ENCODE assay signal across 16 mouse cellular contexts in genomic region chr7:19429726-19430125, GRCm38 (mm10). TPM values are rescaled to one million over a fixed set of nuclear protein-coding genes. Genes with fewer than 3 reads are reported as not detected.
DNase-seq lines count a peak whose midpoint lies in the region; ATAC-seq lines count a peak whose summit lies in the region.
"Had no signal": no experiment of that assay in that cellular context is flagged by ENCODE, and none has a peak within 500 bp of the region (broad histone marks: within the 10 kb centered on the region; RNA-seq: fewer than 3 reads in every experiment).

No protein-coding gene starts in this region.

- ATAC-seq in embryonic facial prominence, embryonic 11.5 days (replicated peaks; ENCODE audit: insufficient number of reproducible peaks, low FRiP score, low TSS enrichment, low read depth), result no peak
- no peak for ATAC-seq in heart, embryonic 11.5 days (replicated peaks; ENCODE audit: insufficient number of reproducible peaks, low FRiP score, low TSS enrichment)

- 71% methylated on average over 8 of the region's 8 CpGs for WGBS in embryonic facial prominence, embryonic 11.5 days
- WGBS in embryonic facial prominence, embryonic 10.5 days, result 76% methylated on average over 8 of the region's 8 CpGs
- WGBS in heart, embryonic 11.5 days (ENCODE audit: insufficient replicate concordance), result 71% methylated on average over 8 of the region's 8 CpGs

- no peaks in the 10 kb centered on the region for H3K9me3 ChIP-seq in embryonic facial prominence, embryonic 11.5 days (replicated peaks; ENCODE audit: control insufficient read depth, low read length)
- peaks cover 13% of the 10 kb centered on the region for H3K9me3 ChIP-seq in embryonic facial prominence, embryonic 10.5 days
- no peaks in the 10 kb centered on the region for H3K9me3 ChIP-seq in heart, embryonic 11.5 days (replicated peaks; ENCODE audit: control insufficient read depth, low read length)
- H3K9me3 ChIP-seq: midbrain, embryonic 12.5 days had no signal

- peak; percentile 20 for DNase-seq in embryonic facial prominence, embryonic 11.5 days (ENCODE audit: low spot score)
- no peak for DNase-seq in embryonic facial prominence, embryonic 10.5 days (ENCODE audit: low spot score)
- DNase-seq in A20 (ENCODE audit: low read depth, low spot score) (peak; percentile 24), ZHBTc4 (ENCODE audit: low read depth, low spot score) (peak; percentile 56)
- peak; percentile 81 for DNase-seq in cerebellum, postnatal 14 days
- DNase-seq in Muller cell, postnatal 12 days (ENCODE audit: inconsistent ontology term), result no peak
- no peak for DNase-seq in lung, adult 18-20 months
- DNase-seq: kidney, adult 11 months; liver; right cerebral cortex, adult 18-20 months; thymus, adult 18-20 months had no signal

- no peak overlapping the region for H3K4me2 ChIP-seq in embryonic facial prominence, embryonic 11.5 days (ENCODE audit: low read depth, low read length)
- no peak overlapping the region for H3K4me2 ChIP-seq in heart, embryonic 11.5 days
- H3K4me2 ChIP-seq: midbrain, embryonic 12.5 days; neural tube, embryonic 12.5 days had no signal

- H3K4me3 ChIP-seq in embryonic facial prominence, embryonic 11.5 days (ENCODE audit: low read depth, low read length), result no peak overlapping the region
- H3K4me3 ChIP-seq in embryonic facial prominence, embryonic 10.5 days, result no peak overlapping the region
- H3K4me3 ChIP-seq in heart, embryonic 11.5 days (ENCODE audit: low read depth, low read length), result no peak overlapping the region
- H3K4me3 ChIP-seq: midbrain, embryonic 12.5 days; neural tube, embryonic 12.5 days had no signal

- H3K4me1 ChIP-seq in embryonic facial prominence, embryonic 11.5 days (ENCODE audit: control insufficient read depth, insufficient read depth, low read length), result no peaks in the 10 kb centered on the region
- no peaks in the 10 kb centered on the region for H3K4me1 ChIP-seq in embryonic facial prominence, embryonic 10.5 days
- H3K4me1 ChIP-seq in heart, embryonic 11.5 days (ENCODE audit: control insufficient read depth, insufficient read depth, low read length), result no peaks in the 10 kb centered on the region
- H3K4me1 ChIP-seq: midbrain, embryonic 12.5 days; neural tube, embryonic 12.5 days had no signal

- peaks cover 48% of the 10 kb centered on the region for H3K36me3 ChIP-seq in embryonic facial prominence, embryonic 11.5 days (replicated peaks; ENCODE audit: control insufficient read depth, insufficient read depth, low read depth, low read length)
- H3K36me3 ChIP-seq in embryonic facial prominence, embryonic 10.5 days (replicated peaks), result peaks cover 100% of the 10 kb centered on the region
- H3K36me3 ChIP-seq in heart, embryonic 11.5 days (ENCODE audit: control insufficient read depth, insufficient read depth, low read length), result peaks cover 65% of the 10 kb centered on the region

- no peak overlapping the region for H3K9ac ChIP-seq in embryonic facial prominence, embryonic 11.5 days (replicated peaks; ENCODE audit: low read length)
- H3K9ac ChIP-seq in heart, embryonic 11.5 days (ENCODE audit: low read depth, low read length), result no peak overlapping the region
- H3K9ac ChIP-seq: midbrain, embryonic 12.5 days; neural tube, embryonic 12.5 days had no signal

- H3K27ac ChIP-seq in embryonic facial prominence, embryonic 11.5 days (replicated peaks; ENCODE audit: low read depth, low read length), result no peak overlapping the region
- H3K27ac ChIP-seq in embryonic facial prominence, embryonic 10.5 days (replicated peaks), result no peak overlapping the region
- H3K27ac ChIP-seq in heart, embryonic 11.5 days (ENCODE audit: low read depth, low read length), result no peak overlapping the region
- H3K27ac ChIP-seq: midbrain, embryonic 12.5 days; neural tube, embryonic 12.5 days had no signal

- no peaks in the 10 kb centered on the region for H3K27me3 ChIP-seq in embryonic facial prominence, embryonic 11.5 days (ENCODE audit: control insufficient read depth, insufficient read depth, low read length)
- no peaks in the 10 kb centered on the region for H3K27me3 ChIP-seq in embryonic facial prominence, embryonic 10.5 days (replicated peaks; ENCODE audit: low read depth, poor library complexity, severe bottlenecking)
- no peaks in the 10 kb centered on the region for H3K27me3 ChIP-seq in heart, embryonic 11.5 days (ENCODE audit: control insufficient read depth, insufficient read depth, low read length)
- H3K27me3 ChIP-seq: midbrain, embryonic 12.5 days; neural tube, embryonic 12.5 days had no signal

RNA-seq across cellular contexts. Expression of gene Ckm, which starts 25.1 kb away (rescaled TPM):
- 0.17 TPM in 1 of 2 replicates, not detected in the other for polyA plus RNA-seq in embryonic facial prominence, embryonic 11.5 days (2014; fragmentation: Nextera tagmentation; extraction: Ambion mirVana)
- polyA plus RNA-seq in embryonic facial prominence, embryonic 10.5 days (2016; fragmentation: Nextera tagmentation; extraction: Ambion mirVana), result 0.20 TPM in 1 of 2 replicates, not detected in the other
- 11.0 and 13.3 TPM in 2 replicates for polyA plus RNA-seq in heart, embryonic 11.5 days (2014; fragmentation: Nextera tagmentation; extraction: Ambion mirVana)
- polyA plus RNA-seq: cortical plate, adult 2 months; hindbrain, embryonic 11.5 days; midbrain, embryonic 12.5 days had no signal

RNA-seq across cellular contexts. Expression of gene Klc3, which starts 25.8 kb away (rescaled TPM):
- polyA plus RNA-seq in embryonic facial prominence, embryonic 11.5 days (2014; fragmentation: Nextera tagmentation; extraction: Ambion mirVana), result 3.9 and 5.6 TPM in 2 replicates
- 7.9 and 8.8 TPM in 2 replicates for polyA plus RNA-seq in embryonic facial prominence, embryonic 10.5 days (2016; fragmentation: Nextera tagmentation; extraction: Ambion mirVana)
- polyA plus RNA-seq in heart, embryonic 11.5 days (2014; fragmentation: Nextera tagmentation; extraction: Ambion mirVana), result 2.2 and 3.7 TPM in 2 replicates

RNA-seq across cellular contexts. Expression of gene Mark4, which starts 28.9 kb away (rescaled TPM):
- 7.9 and 8.6 TPM in 2 replicates for polyA plus RNA-seq in embryonic facial prominence, embryonic 11.5 days (2014; fragmentation: Nextera tagmentation; extraction: Ambion mirVana)
- polyA plus RNA-seq in embryonic facial prominence, embryonic 10.5 days (2016; fragmentation: Nextera tagmentation; extraction: Ambion mirVana), result 7.1 and 8.0 TPM in 2 replicates
- polyA plus RNA-seq in heart, embryonic 11.5 days (2014; fragmentation: Nextera tagmentation; extraction: Ambion mirVana), result 8.0 and 9.7 TPM in 2 replicates

RNA-seq across cellular contexts. Expression of gene Exoc3l2, which starts 33.4 kb away (rescaled TPM):
- 1.2 and 1.7 TPM in 2 replicates for polyA plus RNA-seq in embryonic facial prominence, embryonic 11.5 days (2014; fragmentation: Nextera tagmentation; extraction: Ambion mirVana)
- polyA plus RNA-seq in embryonic facial prominence, embryonic 10.5 days (2016; fragmentation: Nextera tagmentation; extraction: Ambion mirVana), result 1.2 and 1.3 TPM in 2 replicates
- polyA plus RNA-seq in heart, embryonic 11.5 days (2014; fragmentation: Nextera tagmentation; extraction: Ambion mirVana), result 2.2 and 2.7 TPM in 2 replicates

RNA-seq across cellular contexts. Expression of gene Ercc2, which starts 47.9 kb away (rescaled TPM):
- polyA plus RNA-seq in embryonic facial prominence, embryonic 11.5 days (2014; fragmentation: Nextera tagmentation; extraction: Ambion mirVana), result 7.1 and 8.2 TPM in 2 replicates
- 28.1 and 28.8 TPM in 2 replicates for polyA plus RNA-seq in embryonic facial prominence, embryonic 10.5 days (2016; fragmentation: Nextera tagmentation; extraction: Ambion mirVana)
- 6.1 and 6.6 TPM in 2 replicates for polyA plus RNA-seq in heart, embryonic 11.5 days (2014; fragmentation: Nextera tagmentation; extraction: Ambion mirVana)

Comparison
In these comparisons a context has a peak if more than half of its experiments do, and no peak if none do; other contexts are left out.
1. DNase-seq: peak in embryonic facial prominence, embryonic 11.5 days (single experiment), A20 (single experiment), ZHBTc4 (single experiment) and cerebellum, postnatal 14 days (2 of 2); none in embryonic facial prominence, embryonic 10.5 days (single experiment), Muller cell, postnatal 12 days (single experiment) and lung, adult 18-20 months (0 of 2).
2. RNA of gene Ckm, which starts 25.1 kb away (polyA plus RNA-seq): 11.0 to 13.3 TPM in heart, embryonic 11.5 days; 0.17 TPM in embryonic facial prominence, embryonic 11.5 days and 0.20 TPM in embryonic facial prominence, embryonic 10.5 days; every median in the first group is over 10 times any median in the second.